Mouse (Mus musculus): Measurements from ENCODE around the gene B3gnt9. TPM values are rescaled to one million over a fixed set of nuclear protein-coding genes. Genes with fewer than 3 reads are reported as not detected.

The B3gnt9 gene
- polyA plus RNA-seq (2015; fragmentation: Nextera tagmentation; extraction: Ambion mirVana), result 14.7 and 15.4 TPM in 2 replicates

- Histone ChIP-seq H3K4me3 (ENCODE audit: low read depth, low read length) (peak within 1 kb of the TSS; percentile 69), H3K9ac (ENCODE audit: low read length) (peak within 1 kb of the TSS; percentile 74), H3K27me3 (ENCODE audit: control insufficient read depth, insufficient read depth, low read length) (no peaks in the 10 kb centered on the region; the same call in 1 of the 2 replicates), H3K36me3 (ENCODE audit: control insufficient read depth, insufficient read depth, low read length) (peaks cover 12% of the 10 kb centered on the region), H3K4me1 (replicated peaks; ENCODE audit: control insufficient read depth, insufficient read depth) (peaks cover 12% of the 10 kb centered on the region; the same call in 1 of the 2 replicates), H3K27ac (replicated peaks) (peak within 1 kb of the TSS; percentile 88), H3K4me2 (replicated peaks; ENCODE audit: low read depth) (peak within 1 kb of the TSS; percentile 93), H3K9me3 (ENCODE audit: control insufficient read depth, low read length) (no peaks in the 10 kb centered on the region)
- TF ChIP-seq CTCF (IDR thresholded peaks at IDR 0.05; ENCODE audit: low read depth) (no peak), EP300 (optimal IDR thresholded peaks at IDR 0.05) (no peak)
- DNase-seq (ENCODE audit: low spot score), result peak; percentile 75
- ATAC-seq (ENCODE audit: low FRiP score, low TSS enrichment), result peak; percentile 72
- WGBS, result 4% methylated on average over 14 of the region's 14 CpGs
Measured at GRCm38 (mm10) chr8:105254966-105255350, at the start of gene B3gnt9. TSS of gene B3gnt9 (minus strand) at chr8:105255153.

DNA sequence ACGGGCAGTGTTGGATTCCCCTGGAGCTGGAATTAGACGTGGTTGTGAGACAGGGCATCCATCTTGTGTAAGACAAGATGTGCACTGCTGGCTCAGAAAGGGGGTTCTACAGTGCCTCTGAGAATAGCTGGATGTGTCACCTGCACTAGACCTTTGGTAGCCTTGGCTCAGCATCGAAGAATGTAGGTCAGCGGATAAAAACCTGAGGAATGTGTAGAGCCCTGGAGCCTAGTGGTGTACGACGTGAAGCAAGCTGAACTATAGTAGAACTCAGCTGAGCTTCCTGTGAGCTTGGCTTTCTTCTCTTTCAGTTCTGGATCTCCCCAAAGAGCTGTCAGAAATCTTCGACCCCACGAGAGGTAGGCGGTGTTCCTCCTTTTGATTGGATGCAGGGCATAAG is 48.9 kb upstream of the B3gnt9 start:
- Histone ChIP-seq H3K36me3 (ENCODE audit: control insufficient read depth, insufficient read depth, low read length) (peaks cover 21% of the 10 kb centered on the region), H3K9me3 (ENCODE audit: control insufficient read depth, low read length) (no peaks in the 10 kb centered on the region), H3K4me1 (replicated peaks; ENCODE audit: control insufficient read depth, insufficient read depth) (peaks cover 7% of the 10 kb centered on the region), H3K9ac (ENCODE audit: low read length) (no peak overlapping the region), H3K27ac (replicated peaks) (no peak overlapping the region), H3K27me3 (ENCODE audit: control insufficient read depth, insufficient read depth, low read length) (no peaks in the 10 kb centered on the region), H3K4me3 (ENCODE audit: low read depth, low read length) (no peak overlapping the region), H3K4me2 (replicated peaks; ENCODE audit: low read depth) (no peak overlapping the region)
- ATAC-seq (ENCODE audit: low FRiP score, low TSS enrichment) (no peak), DNase-seq (ENCODE audit: low spot score) (no peak)
- TF ChIP-seq CTCF (IDR thresholded peaks at IDR 0.05; ENCODE audit: low read depth), result no peak
- TF ChIP-seq EP300 (optimal IDR thresholded peaks at IDR 0.05), result no peak
- 72% methylated on average over 9 of the region's 9 CpGs for WGBS

GRCm38 (mm10) chr8:105303396-105303795 is 48.4 kb upstream of the B3gnt9 start:
- peaks cover 23% of the 10 kb centered on the region for H3K36me3 ChIP-seq (ENCODE audit: control insufficient read depth, insufficient read depth, low read length)
- no peak overlapping the region for H3K9ac ChIP-seq (ENCODE audit: low read length)
- no peak for TF ChIP-seq CTCF (IDR thresholded peaks at IDR 0.05; ENCODE audit: low read depth)
- no peak for TF ChIP-seq EP300 (optimal IDR thresholded peaks at IDR 0.05)
- no peak overlapping the region for H3K4me3 ChIP-seq (ENCODE audit: low read depth, low read length)
- peaks cover 12% of the 10 kb centered on the region for H3K4me1 ChIP-seq (replicated peaks; ENCODE audit: control insufficient read depth, insufficient read depth)
- no peak for ATAC-seq (ENCODE audit: low FRiP score, low TSS enrichment)
- no peak overlapping the region for H3K27ac ChIP-seq (replicated peaks)
- DNase-seq (ENCODE audit: low spot score), result no peak
- H3K4me2 ChIP-seq (replicated peaks; ENCODE audit: low read depth), result no peak overlapping the region
- no peaks in the 10 kb centered on the region for H3K27me3 ChIP-seq (ENCODE audit: control insufficient read depth, insufficient read depth, low read length)
- H3K9me3 ChIP-seq (ENCODE audit: control insufficient read depth, low read length), result no peaks in the 10 kb centered on the region
- WGBS, result 70% methylated on average over 7 of the region's 8 CpGs

GRCm38 (mm10) chr8:105299962-105300361 is 45.0 kb upstream of the B3gnt9 start:
- no peak overlapping the region for H3K4me2 ChIP-seq (replicated peaks; ENCODE audit: low read depth)
- H3K36me3 ChIP-seq (ENCODE audit: control insufficient read depth, insufficient read depth, low read length), result peaks cover 21% of the 10 kb centered on the region
- H3K4me3 ChIP-seq (ENCODE audit: low read depth, low read length), result no peak overlapping the region
- H3K9ac ChIP-seq (ENCODE audit: low read length), result no peak overlapping the region
- peaks cover 5% of the 10 kb centered on the region; the same call in 1 of the 2 replicates for H3K4me1 ChIP-seq (replicated peaks; ENCODE audit: control insufficient read depth, insufficient read depth)
- ATAC-seq (ENCODE audit: low FRiP score, low TSS enrichment) (no peak), DNase-seq (ENCODE audit: low spot score) (no peak)
- H3K27me3 ChIP-seq (ENCODE audit: control insufficient read depth, insufficient read depth, low read length), result no peaks in the 10 kb centered on the region
- no peaks in the 10 kb centered on the region for H3K9me3 ChIP-seq (ENCODE audit: control insufficient read depth, low read length)
- 72% methylated on average over 8 of the region's 8 CpGs for WGBS
- TF ChIP-seq CTCF (IDR thresholded peaks at IDR 0.05; ENCODE audit: low read depth) (no peak), EP300 (optimal IDR thresholded peaks at IDR 0.05) (no peak)
- H3K27ac ChIP-seq (replicated peaks), result no peak overlapping the region

DNA sequence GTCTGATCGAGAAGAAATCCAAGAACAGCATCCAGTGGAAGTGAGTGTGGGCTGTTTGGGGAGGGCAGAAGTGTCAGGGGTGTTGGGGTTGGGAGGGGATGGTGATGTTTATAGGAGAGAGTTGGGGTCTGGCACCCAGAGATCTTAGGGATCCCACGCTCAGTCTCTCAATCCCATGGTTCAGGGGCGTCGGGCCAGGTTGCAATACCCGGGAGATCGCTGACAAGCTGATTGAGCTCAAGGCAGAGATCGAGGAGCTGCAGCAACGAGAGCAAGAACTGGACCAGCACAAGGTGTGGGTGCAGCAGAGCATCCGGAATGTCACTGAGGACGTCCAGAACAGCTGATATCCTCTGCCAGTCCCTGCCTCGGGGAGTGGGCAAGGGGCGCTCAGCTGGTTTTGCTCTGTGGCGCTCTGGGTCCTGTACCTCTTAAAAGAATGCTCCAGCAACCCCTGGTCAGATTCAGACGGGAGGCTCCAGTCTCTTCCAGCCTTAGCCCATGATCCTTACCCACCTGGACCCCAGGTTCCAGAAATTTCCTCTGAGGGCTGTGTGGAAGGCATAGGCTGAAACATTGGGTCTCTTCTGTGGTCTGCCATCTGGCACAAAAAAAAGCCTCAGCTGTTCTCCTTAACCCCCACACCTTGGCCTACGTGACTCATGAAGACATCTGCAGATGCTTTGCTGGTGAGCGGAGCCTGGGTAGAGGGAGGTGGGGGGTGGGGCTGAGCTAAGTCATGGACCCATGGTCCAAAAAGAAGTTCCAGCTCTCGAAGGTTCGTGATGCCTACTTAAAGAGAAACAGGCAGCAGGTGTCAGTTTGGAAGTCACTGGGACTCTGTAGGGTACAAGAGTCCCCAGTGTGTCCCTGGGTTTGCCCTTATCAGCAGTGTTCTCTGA is 43.6 kb upstream of the B3gnt9 start:
- H3K27ac ChIP-seq (replicated peaks), result 0 out of 2 replicates have a peak overlapping the region, but pooled peaks have one; percentile 4
- no peak for ATAC-seq (ENCODE audit: low FRiP score, low TSS enrichment)
- H3K4me1 ChIP-seq (replicated peaks; ENCODE audit: control insufficient read depth, insufficient read depth), result peaks cover 5% of the 10 kb centered on the region; the same call in 1 of the 2 replicates
- H3K4me2 ChIP-seq (replicated peaks; ENCODE audit: low read depth), result peak overlapping the region; percentile 86
- 53% methylated on average over 18 of the region's 18 CpGs for WGBS
- H3K4me3 ChIP-seq (ENCODE audit: low read depth, low read length), result peak overlapping the region; percentile 94
- peak overlapping the region; percentile 94 for H3K9ac ChIP-seq (ENCODE audit: low read length)
- DNase-seq (ENCODE audit: low spot score), result no peak
- H3K36me3 ChIP-seq (ENCODE audit: control insufficient read depth, insufficient read depth, low read length), result peaks cover 17% of the 10 kb centered on the region
- H3K27me3 ChIP-seq (ENCODE audit: control insufficient read depth, insufficient read depth, low read length), result no peaks in the 10 kb centered on the region
- TF ChIP-seq CTCF (IDR thresholded peaks at IDR 0.05; ENCODE audit: low read depth), result no peak
- no peak for TF ChIP-seq EP300 (optimal IDR thresholded peaks at IDR 0.05)
- no peaks in the 10 kb centered on the region for H3K9me3 ChIP-seq (ENCODE audit: control insufficient read depth, low read length)

Data from stomach, postnatal 0 days (tissue).